Mouse (Mus musculus) forebrain, embryonic 10.5 days (tissue): Measurements from ENCODE around the gene Mapkapk3. TPM values are rescaled to one million over a fixed set of nuclear protein-coding genes. Genes with fewer than 3 reads are reported as not detected.
"Not testable (repeated sequence)": the region's sequence is repeated elsewhere in the genome, so short reads cannot be mapped to it uniquely, and the experiment has no call there.

ENCODE experiments used
- DNase-seq: peaks from one replicate; pipeline ENCODE4 v3.0.0-alpha.2; 2017; ENCODE audit warnings: low spot score; ENCODE audit errors: extremely low spot score
- H3K27ac ChIP-seq: fragments of 300-500 bp; sonication (generic); 2 replicates; pipeline ENCODE4 v1.5.1; 2016; ENCODE audit warnings: mild to moderate bottlenecking
- H3K27me3 ChIP-seq: fragments of 300-500 bp; sonication (generic); 2 replicates; pipeline ENCODE4 v1.6.1; 2016; ENCODE audit warnings: mild to moderate bottlenecking; ENCODE audit not compliant: poor library complexity, severe bottlenecking
- H3K36me3 ChIP-seq: fragments of 300-500 bp; sonication (generic); replicated peaks from 2 replicates; pipeline ENCODE4 v1.6.1; 2016; ENCODE audit warnings: mild to moderate bottlenecking, moderate library complexity
- H3K4me1 ChIP-seq: fragments of 300-500 bp; sonication (generic); 2 replicates; pipeline ENCODE4 v1.6.1; 2016
- H3K4me3 ChIP-seq: fragments of 300-500 bp; sonication (generic); 2 replicates; pipeline ENCODE4 v1.5.1; 2016; ENCODE audit warnings: mild to moderate bottlenecking, moderate library complexity
- H3K9me3 ChIP-seq: fragments of 300-500 bp; sonication (generic); 2 replicates; pipeline ENCODE4 v1.6.1; 2016; ENCODE audit warnings: mild to moderate bottlenecking, moderate library complexity
- WGBS: fragments of 180-500 bp; shearing (Covaris S2); methylation state at CpG from one replicate; pipeline ENCODE4 v1.1.7; 2016; 5-methylcytosine and 5-hydroxymethylcytosine counted together
- polyA plus RNA-seq: library from polyadenylated mRNA; unstranded; fragments of >200 nt; fragmentation: Nextera tagmentation; extraction: Ambion mirVana; gene quantifications from 2 replicates; pipeline ENCODE4 v1.2.1, GENCODE M21; 2016

The Mapkapk3 gene
- polyA plus RNA-seq, 1 experiment from 2014 or later: 5.9 TPM

DNA sequence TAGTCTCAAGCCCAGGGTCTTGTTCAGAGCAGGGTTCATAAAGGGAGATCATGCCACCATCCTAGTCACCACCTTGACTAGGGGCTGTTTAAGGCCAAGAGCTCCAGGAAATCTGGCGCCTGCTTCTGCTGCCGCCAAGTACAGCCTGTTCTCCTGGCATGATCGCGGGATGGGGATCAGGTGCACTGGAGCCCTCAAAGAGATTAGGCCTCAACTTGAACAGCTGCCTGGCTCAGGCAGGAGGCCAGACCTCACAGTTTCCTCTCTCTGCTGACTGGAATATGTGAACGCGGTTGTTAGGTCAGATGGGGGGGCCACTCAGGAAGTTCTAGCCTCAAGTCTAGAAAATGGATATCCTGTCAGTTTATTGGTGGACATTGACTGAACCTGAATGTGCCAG, 33.9 kb upstream of the Mapkapk3 start:
- WGBS: 93% methylated on average over 6 of the region's 6 CpGs
- Histone ChIP-seq H3K4me1 (no peaks in the 10 kb centered on the region; the same call in 1 of the 2 replicates), H3K36me3 (peaks cover 9% of the 10 kb centered on the region), H3K9me3 (no peaks in the 10 kb centered on the region), H3K27me3 (no peaks in the 10 kb centered on the region), H3K4me3 (no peak overlapping the region), H3K27ac (no peak overlapping the region)
- no peak for DNase-seq

GRCm38 (mm10) chr9:107322461-107323050, 32.9 kb upstream of the Mapkapk3 start:
- no peaks in the 10 kb centered on the region; the same call in 1 of the 2 replicates for H3K4me1 ChIP-seq
- peaks cover under 1% of the 10 kb centered on the region; the same call in 1 of the 2 replicates for H3K36me3 ChIP-seq
- H3K27ac ChIP-seq: no peak overlapping the region
- DNase-seq: no peak
- H3K27me3 ChIP-seq: no peaks in the 10 kb centered on the region
- no peak overlapping the region for H3K4me3 ChIP-seq
- WGBS: 87% methylated on average over 8 of the region's 8 CpGs
- no peaks in the 10 kb centered on the region for H3K9me3 ChIP-seq

- WGBS: 83% methylated on average over 2 of the region's 2 CpGs
- Histone ChIP-seq H3K36me3 (no peaks in the 10 kb centered on the region), H3K4me1 (peaks cover 8% of the 10 kb centered on the region), H3K27ac (no peak overlapping the region), H3K27me3 (no peaks in the 10 kb centered on the region), H3K9me3 (no peaks in the 10 kb centered on the region), H3K4me3 (no peak overlapping the region)
- DNase-seq: no peak
Observed at GRCm38 (mm10) chr9:107315791-107316190, 26.1 kb upstream of the Mapkapk3 start.

GRCm38 (mm10) chr9:107313926-107314325, 24.2 kb upstream of the Mapkapk3 start:
- DNase-seq: no peak
- Histone ChIP-seq H3K4me1 (peaks cover 8% of the 10 kb centered on the region), H3K9me3 (no peaks in the 10 kb centered on the region), H3K27me3 (no peaks in the 10 kb centered on the region), H3K27ac (no peak overlapping the region), H3K4me3 (no peak overlapping the region), H3K36me3 (no peaks in the 10 kb centered on the region)
- WGBS: 86% methylated on average over 3 of the region's 3 CpGs

DNA sequence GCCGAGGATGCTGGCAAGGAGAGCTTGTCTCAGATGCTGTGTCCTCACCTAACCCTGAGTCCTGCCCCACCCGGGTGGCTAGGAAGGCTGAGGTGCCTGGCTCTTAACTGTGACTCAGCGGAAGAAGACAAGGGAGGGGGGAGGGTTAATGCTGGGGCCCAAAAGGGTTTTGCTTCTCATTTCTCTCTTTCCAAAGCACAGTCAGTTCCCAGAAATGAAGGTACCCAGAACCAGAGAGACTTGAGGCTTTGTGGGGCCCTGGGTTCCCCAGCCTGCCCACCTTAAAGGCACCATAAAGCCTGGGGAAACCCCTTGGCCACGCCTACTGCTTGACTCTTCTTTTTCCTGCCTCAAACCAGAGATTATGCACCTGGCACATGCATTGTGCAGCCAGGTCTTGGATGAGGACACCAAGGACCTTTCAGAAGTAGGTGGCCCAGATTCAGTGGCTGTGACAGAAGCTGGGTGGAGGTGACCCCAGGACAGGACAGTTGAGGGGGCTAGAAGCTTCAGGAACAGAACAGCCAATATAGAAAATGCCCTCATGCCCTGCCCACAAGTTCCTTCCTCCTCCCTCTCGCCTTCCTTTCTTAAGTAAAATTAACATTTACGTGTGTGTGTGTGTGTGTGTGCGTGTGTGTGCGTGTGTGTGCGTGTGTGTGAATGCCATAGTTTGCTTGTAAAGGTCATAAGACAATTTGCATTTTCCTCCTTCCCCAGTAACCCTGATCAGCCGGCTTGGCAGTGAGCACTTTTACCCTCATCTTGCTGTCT, 23.3 kb upstream of the Mapkapk3 start:
- Histone ChIP-seq H3K27ac (no peak overlapping the region), H3K9me3 (no peaks in the 10 kb centered on the region), H3K4me3 (no peak overlapping the region), H3K4me1 (peaks cover 8% of the 10 kb centered on the region), H3K27me3 (no peaks in the 10 kb centered on the region), H3K36me3 (no peaks in the 10 kb centered on the region)
- DNase-seq: no peak
- WGBS: 75% methylated on average over 10 of the region's 10 CpGs

DNA sequence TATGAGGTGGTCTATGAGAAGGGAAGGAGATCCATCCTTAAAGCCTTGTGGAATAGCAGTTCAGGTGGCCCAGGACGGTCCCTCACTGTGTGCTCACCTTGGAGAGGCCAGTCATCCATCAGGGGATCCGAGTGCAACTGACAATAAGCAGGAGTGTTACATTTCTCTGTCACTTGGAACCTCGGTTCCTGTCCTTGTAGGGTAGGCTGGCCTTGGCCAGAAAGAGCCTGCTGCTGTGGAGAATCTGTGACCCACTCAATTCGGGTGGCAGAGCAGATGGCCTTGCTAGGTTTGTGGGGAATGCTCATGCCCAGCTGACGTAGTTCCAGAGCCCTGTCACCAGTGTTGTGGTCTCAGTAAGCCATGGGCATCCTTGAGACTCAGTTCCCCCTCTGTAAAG, 19.9 kb upstream of the Mapkapk3 start:
- Histone ChIP-seq H3K27me3 (no peaks in the 10 kb centered on the region), H3K36me3 (no peaks in the 10 kb centered on the region), H3K27ac (no peak overlapping the region), H3K4me3 (no peak overlapping the region), H3K4me1 (peaks cover 19% of the 10 kb centered on the region), H3K9me3 (no peaks in the 10 kb centered on the region)
- 83% methylated on average over 5 of the region's 5 CpGs for WGBS
- DNase-seq: no peak

- no peaks in the 10 kb centered on the region for H3K36me3 ChIP-seq
- H3K9me3 ChIP-seq: no peaks in the 10 kb centered on the region
- no peak overlapping the region for H3K27ac ChIP-seq
- no peak overlapping the region for H3K4me3 ChIP-seq
- H3K27me3 ChIP-seq: no peaks in the 10 kb centered on the region
- WGBS: 86% methylated on average over 9 of the region's 9 CpGs
- no peak for DNase-seq
- peaks cover 19% of the 10 kb centered on the region for H3K4me1 ChIP-seq
Observed at GRCm38 (mm10) chr9:107309171-107309570, 19.5 kb upstream of the Mapkapk3 start.

DNA sequence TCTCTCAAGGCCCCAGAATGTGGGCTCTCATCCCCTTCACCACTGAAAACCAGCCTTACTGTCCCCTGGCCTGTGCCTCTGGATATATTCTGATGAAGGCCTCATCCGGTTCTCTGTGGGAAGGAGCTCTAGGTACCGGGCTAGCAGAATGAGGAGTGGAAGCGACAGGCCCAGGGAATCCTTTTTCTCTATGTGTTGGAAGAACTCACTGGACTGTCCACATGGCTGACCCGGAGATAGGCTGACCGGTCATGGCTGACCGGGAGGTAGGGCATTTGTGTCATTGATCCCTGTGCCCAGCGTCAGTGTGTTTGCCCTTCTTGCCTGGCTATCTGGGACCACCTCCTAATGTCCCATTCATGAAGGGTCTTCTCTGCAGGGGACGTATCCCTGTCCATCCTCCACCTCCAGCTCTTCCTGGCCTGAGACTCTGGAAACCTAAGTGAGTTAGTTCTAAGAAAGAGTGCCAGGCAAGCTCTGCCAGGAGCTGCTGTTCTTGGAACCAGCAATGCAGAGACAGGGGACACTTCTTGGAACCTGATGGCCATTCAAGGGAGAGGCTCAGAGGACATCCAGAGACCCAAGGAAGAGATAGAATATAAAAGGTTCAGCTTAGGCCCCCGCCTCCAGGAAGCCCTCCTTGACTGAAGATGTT, 18.8 kb upstream of the Mapkapk3 start:
- DNase-seq: no peak
- H3K27ac ChIP-seq: no peak overlapping the region
- 89% methylated on average over 9 of the region's 9 CpGs for WGBS

DNA sequence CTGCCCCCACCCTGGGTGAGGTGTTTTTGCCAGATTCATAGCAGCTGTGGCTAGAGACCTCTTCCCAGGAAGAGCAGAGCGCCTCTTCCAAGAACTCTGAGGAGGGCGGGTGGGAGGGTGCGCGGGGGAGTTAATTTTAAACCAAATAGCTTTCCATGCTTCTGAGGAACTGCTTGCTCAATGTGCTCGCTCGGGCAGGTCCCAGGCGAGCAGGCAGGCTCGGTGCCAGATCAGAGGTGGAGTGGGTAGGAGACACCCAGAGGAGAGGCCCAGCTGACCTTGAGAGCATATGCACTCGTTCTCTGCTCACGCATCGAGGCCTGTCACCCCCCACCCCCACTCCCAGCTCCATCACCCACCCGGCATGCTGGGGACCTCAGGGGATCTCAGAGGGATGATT, 18.2 kb upstream of the Mapkapk3 start:
- H3K27ac ChIP-seq: no peak overlapping the region
- 86% methylated on average over 12 of the region's 12 CpGs for WGBS
- H3K9me3 ChIP-seq: no peaks in the 10 kb centered on the region
- no peaks in the 10 kb centered on the region for H3K27me3 ChIP-seq
- no peak overlapping the region for H3K4me3 ChIP-seq
- no peak for DNase-seq
- peaks cover 16% of the 10 kb centered on the region for H3K4me1 ChIP-seq
- no peaks in the 10 kb centered on the region for H3K36me3 ChIP-seq

More for the DNA sequence above, 18.8 kb upstream of the Mapkapk3 start:
- no peaks in the 10 kb centered on the region for H3K27me3 ChIP-seq
- peaks cover 19% of the 10 kb centered on the region for H3K4me1 ChIP-seq
- H3K36me3 ChIP-seq: no peaks in the 10 kb centered on the region
- H3K9me3 ChIP-seq: no peaks in the 10 kb centered on the region
- no peak overlapping the region for H3K4me3 ChIP-seq

DNA sequence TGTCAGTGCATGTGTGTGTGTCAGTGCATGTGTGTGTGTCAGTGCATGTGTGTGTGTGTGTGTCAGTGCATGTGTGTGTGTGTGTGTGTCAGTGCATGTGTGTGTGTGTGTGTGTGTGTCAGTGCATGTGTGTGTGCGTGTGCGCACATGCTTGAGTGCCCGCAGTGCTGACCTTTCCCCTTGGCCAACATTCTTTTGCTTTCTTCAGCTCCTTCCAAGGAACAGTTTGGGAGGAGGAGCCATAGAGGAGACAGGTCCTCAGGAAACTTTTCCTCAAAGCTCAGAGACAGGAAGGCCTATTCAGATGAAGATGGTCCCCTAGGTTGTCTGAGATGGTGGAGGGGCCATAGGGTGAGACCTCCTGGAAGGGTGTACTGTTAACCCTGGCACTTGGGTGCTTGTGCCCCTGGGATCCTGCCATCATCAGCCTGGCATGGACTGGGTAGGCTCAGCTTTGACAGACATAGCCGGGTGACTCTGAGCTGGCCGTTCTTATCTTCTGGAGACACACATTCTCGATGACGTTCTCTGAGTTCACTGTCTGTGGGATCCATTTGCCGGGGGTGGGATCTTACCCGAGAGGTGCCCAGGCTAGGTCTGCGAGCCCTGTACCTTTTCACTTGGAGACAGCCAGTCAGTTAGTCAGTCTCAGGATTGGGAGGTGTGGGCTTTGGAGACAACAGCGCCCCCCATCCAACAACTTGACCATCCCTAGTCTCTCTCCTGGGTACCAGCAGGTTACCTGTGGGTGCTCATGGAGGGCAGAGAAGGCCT, 17.6 kb upstream of the Mapkapk3 start:
- H3K27me3 ChIP-seq: no peaks in the 10 kb centered on the region
- WGBS: 89% methylated on average over 11 of the region's 11 CpGs
- H3K27ac ChIP-seq: no peak overlapping the region
- no peaks in the 10 kb centered on the region for H3K9me3 ChIP-seq
- H3K4me3 ChIP-seq: no peak overlapping the region
- H3K4me1 ChIP-seq: peaks cover 11% of the 10 kb centered on the region; the same call in 1 of the 2 replicates
- no peaks in the 10 kb centered on the region for H3K36me3 ChIP-seq
- DNase-seq: no peak

GRCm38 (mm10) chr9:107306673-107307072, 17.0 kb upstream of the Mapkapk3 start:
- not testable (repeated sequence) for DNase-seq, H3K4me3 ChIP-seq, H3K27ac ChIP-seq, H3K27me3 ChIP-seq, H3K9me3 ChIP-seq, H3K36me3 ChIP-seq
- peaks cover 11% of the 10 kb centered on the region; the same call in 1 of the 2 replicates for H3K4me1 ChIP-seq
- 81% methylated on average over 1 of the region's 1 CpGs for WGBS
